Mouse (Mus musculus) limb, embryonic 15.5 days (tissue): ENCODE results near the gene Nck1. TPM values are rescaled to one million over a fixed set of nuclear protein-coding genes. Genes with fewer than 3 reads are reported as not detected.
A peak's percentile ranks its signal among the peaks of the same experiment; 100 is the strongest.

Experiments
- ATAC-seq: fragments of 200-750 bp; cut with Nextera tagmentation; 2 replicates; pipeline ENCODE4 v1.8.0; 2017; ENCODE audit warnings: low read depth, moderate TSS enrichment; ENCODE audit not compliant: insufficient number of reproducible peaks, low FRiP score, low TSS enrichment
- H3K27ac ChIP-seq: fragments of 300-500 bp; sonication (generic); 2 replicates; pipeline ENCODE4 v1.5.1; 2015; ENCODE audit warnings: moderate library complexity, mild to moderate bottlenecking, inconsistent platforms
- H3K27me3 ChIP-seq: fragments of 300-500 bp; sonication (generic); 2 replicates; pipeline ENCODE4 v1.6.1; 2015; ENCODE audit warnings: inconsistent platforms
- H3K36me3 ChIP-seq: fragments of 300-500 bp; sonication (generic); 2 replicates; pipeline ENCODE4 v1.6.1; 2015; ENCODE audit warnings: inconsistent platforms
- H3K4me1 ChIP-seq: fragments of 300-500 bp; sonication (generic); 2 replicates; pipeline ENCODE4 v1.6.1; 2015; ENCODE audit warnings: inconsistent platforms
- H3K4me2 ChIP-seq: fragments of 300-500 bp; sonication (generic); 2 replicates; pipeline ENCODE4 v1.6.1; 2015; ENCODE audit warnings: mild to moderate bottlenecking, inconsistent platforms
- H3K4me3 ChIP-seq: fragments of 300-500 bp; sonication (generic); 2 replicates; pipeline ENCODE4 v1.5.1; 2015; ENCODE audit warnings: mild to moderate bottlenecking, inconsistent platforms
- H3K9ac ChIP-seq: fragments of 300-500 bp; sonication (generic); 2 replicates; pipeline ENCODE4 v1.6.1; 2015; ENCODE audit warnings: inconsistent platforms
- H3K9me3 ChIP-seq: fragments of 300-500 bp; sonication (generic); 2 replicates; pipeline ENCODE4 v1.6.1; 2016; ENCODE audit warnings: inconsistent platforms
- WGBS: fragments of 180-500 bp; shearing (Covaris S2); methylation state at CpG from one replicate; pipeline ENCODE4 v1.1.7; 2015; 5-methylcytosine and 5-hydroxymethylcytosine counted together
- polyA plus RNA-seq: library from polyadenylated mRNA; unstranded; fragments of >200 nt; fragmentation: Nextera tagmentation; extraction: Ambion mirVana; gene quantifications from 2 replicates; pipeline ENCODE4 v1.2.1, GENCODE M21; 2015

Gene Nck1
- polyA plus RNA-seq, 1 experiment from 2014 or later, result 71.6 TPM

DNA sequence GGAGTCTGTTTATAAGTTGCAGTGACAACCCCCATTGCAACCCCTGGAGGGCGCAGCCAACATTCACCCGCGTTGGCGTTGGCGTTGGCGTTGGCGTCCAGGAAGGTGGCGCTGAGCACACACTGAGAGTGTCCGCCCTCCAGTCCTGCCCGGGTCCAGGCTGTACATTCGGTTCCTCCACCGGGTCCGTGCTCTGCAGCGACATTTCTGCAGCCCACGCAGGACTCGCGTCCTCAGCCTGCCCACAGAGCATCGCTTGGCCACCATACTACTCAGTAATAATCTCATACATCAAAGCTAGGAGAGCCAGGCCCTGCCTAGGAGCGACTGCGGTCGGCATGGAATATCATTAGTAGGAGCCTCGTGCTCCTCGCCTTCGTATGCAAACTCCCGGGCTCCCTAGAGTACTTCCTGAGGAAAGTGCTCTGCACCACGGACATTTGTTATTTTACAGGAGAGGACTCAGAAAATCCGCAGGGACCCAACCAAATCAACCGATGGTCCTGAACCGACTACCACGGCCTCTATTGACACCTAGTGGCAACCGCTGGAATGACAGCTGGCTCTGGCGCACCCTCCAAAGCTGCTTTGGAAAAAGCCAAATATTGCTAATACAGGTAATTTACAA lies 99.8 kb downstream of the Nck1 start:
- no peaks in the 10 kb centered on the region for H3K36me3 ChIP-seq
- no peaks in the 10 kb centered on the region for H3K9me3 ChIP-seq
- peak overlapping the region; percentile 85 for H3K4me2 ChIP-seq
- peak overlapping the region; percentile 41; the same call in 1 of the 2 replicates for H3K9ac ChIP-seq
- peak overlapping the region; percentile 62; the same call in 1 of the 2 replicates for H3K27ac ChIP-seq
- WGBS, result under 1% methylated on average over 32 of the region's 32 CpGs
- no peak for ATAC-seq
- H3K4me3 ChIP-seq, result peak overlapping the region; percentile 50
- H3K4me1 ChIP-seq, result peaks cover 6% of the 10 kb centered on the region; the same call in 1 of the 2 replicates
- H3K27me3 ChIP-seq, result peaks cover 17% of the 10 kb centered on the region; the same call in 1 of the 2 replicates

Other genes starting within 250 kb of the Nck1 start
- 14.2 and 17.9 TPM in 2 replicates for gene Il20rb, start 59.3 kb downstream of the Nck1 start, polyA plus RNA-seq
- gene Slc35g2, start 25.0 kb upstream of the Nck1 start, polyA plus RNA-seq, result 2.6 and 3.1 TPM in 2 replicates
- gene Stag1, start 51.7 kb upstream of the Nck1 start, polyA plus RNA-seq, result 37.9 and 46.2 TPM in 2 replicates